Mouse (Mus musculus) olfactory bulb, adult 2 months (tissue): ENCODE results near the gene Hoxc10. TPM values are rescaled to one million over a fixed set of nuclear protein-coding genes. Genes with fewer than 3 reads are reported as not detected.
A peak's percentile ranks its signal among the peaks of the same experiment; 100 is the strongest.

Experiments used
- H3K27ac ChIP-seq: fragments of 200-500 bp; 2 replicates; pipeline ENCODE4 v1.5.1; 2012; ENCODE audit warnings: low read depth, low read length; ENCODE audit not compliant: insufficient read depth
- H3K4me1 ChIP-seq: fragments of 200-500 bp; 2 replicates; pipeline ENCODE4 v1.6.1; 2012; ENCODE audit warnings: low read length; ENCODE audit not compliant: control insufficient read depth, insufficient read depth
- H3K4me3 ChIP-seq: fragments of 200-500 bp; 2 replicates; pipeline ENCODE4 v1.5.1; 2012; ENCODE audit warnings: mild to moderate bottlenecking, low read depth, low read length, moderate library complexity; ENCODE audit not compliant: insufficient read depth
- CTCF ChIP-seq: fragments of 200-500 bp; IDR thresholded peaks from 2 replicates; pipeline ENCODE4 v1.5.1; 2012; ENCODE audit warnings: low read depth, mild to moderate bottlenecking, low read length, moderate library complexity; ENCODE audit not compliant: insufficient read depth
- POLR2A ChIP-seq: fragments of 200-500 bp; IDR thresholded peaks from 2 replicates; pipeline ENCODE4 v1.6.1; 2012; ENCODE audit warnings: mild to moderate bottlenecking, low read depth, low read length, moderate library complexity; ENCODE audit not compliant: insufficient read depth
- WGBS: fragments of 180-500 bp; shearing (Covaris S2); methylation state at CpG from one replicate; pipeline ENCODE4 v1.1.7; 2018; 5-methylcytosine and 5-hydroxymethylcytosine counted together
- polyA plus RNA-seq: library from polyadenylated mRNA; stranded (reverse); fragments of >200 nt; gene quantifications from 2 replicates; pipeline ENCODE4 v1.2.4, GENCODE M21; 2012; ENCODE audit warnings: low replicate concordance; ENCODE audit not compliant: missing spikeins, insufficient read depth, insufficient read length

Hoxc10 gene
- polyA plus RNA-seq, 1 experiment = not detected

DNA sequence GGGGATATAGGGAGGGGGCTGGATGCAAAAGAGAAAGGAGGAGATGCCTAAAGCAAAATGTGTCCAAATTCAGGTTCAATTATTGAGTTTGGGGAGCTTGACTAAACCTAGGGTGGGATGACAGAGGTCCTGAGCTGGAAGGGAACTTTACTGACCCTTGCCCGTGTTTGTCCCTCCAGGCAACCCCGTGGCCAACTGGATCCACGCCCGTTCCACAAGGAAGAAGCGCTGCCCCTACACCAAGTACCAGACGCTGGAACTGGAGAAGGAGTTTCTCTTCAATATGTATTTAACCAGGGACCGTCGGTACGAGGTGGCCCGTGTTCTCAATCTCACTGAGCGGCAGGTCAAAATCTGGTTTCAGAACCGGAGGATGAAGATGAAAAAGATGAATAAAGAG lies 17.1 kb downstream of the Hoxc10 start:
- H3K27ac ChIP-seq = no peak overlapping the region

GRCm38 (mm10) chr15:102984521-102984920 lies 17.9 kb downstream of the Hoxc10 start:
- Histone ChIP-seq H3K27ac (no peak overlapping the region), H3K4me3 (no peak overlapping the region), H3K4me1 (peaks cover 6% of the 10 kb centered on the region; the same call in 1 of the 2 replicates)
- TF ChIP-seq CTCF (no peak), POLR2A (no peak)
- 4% methylated on average over 10 of the region's 10 CpGs for WGBS

More for the DNA sequence above, 17.1 kb downstream of the Hoxc10 start:
- Histone ChIP-seq H3K4me3 (no peak overlapping the region), H3K4me1 (peaks cover 6% of the 10 kb centered on the region; the same call in 1 of the 2 replicates)
- 4% methylated on average over 12 of the region's 12 CpGs for WGBS
- no peak for TF ChIP-seq POLR2A

DNA sequence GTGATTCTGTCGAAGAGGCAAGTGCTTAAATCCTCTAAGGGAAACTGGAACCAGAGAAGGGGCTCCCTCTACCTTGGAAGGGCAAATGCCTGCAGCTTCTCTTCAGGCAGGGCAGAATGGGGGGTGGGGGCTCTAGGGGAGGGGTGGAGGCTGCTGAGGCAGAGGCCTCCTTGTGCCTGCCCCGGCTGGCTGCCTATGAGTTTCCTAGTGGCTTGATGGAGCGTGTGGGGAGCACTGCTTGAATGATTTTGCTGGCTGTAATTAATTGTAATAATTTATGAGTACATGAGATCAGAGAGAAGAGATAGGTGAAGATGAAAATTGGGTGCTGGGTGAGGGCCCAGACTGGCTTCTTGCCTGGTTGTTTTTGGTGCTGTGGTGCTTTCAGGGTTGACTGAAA lies 18.3 kb downstream of the Hoxc10 start:
- Histone ChIP-seq H3K4me3 (no peak overlapping the region), H3K27ac (no peak overlapping the region), H3K4me1 (peaks cover 6% of the 10 kb centered on the region; the same call in 1 of the 2 replicates)
- no peak for TF ChIP-seq POLR2A
- TF ChIP-seq CTCF = no peak
- WGBS = 5% methylated on average over 3 of the region's 3 CpGs

GRCm38 (mm10) chr15:102987124-102987833 lies 20.7 kb downstream of the Hoxc10 start:
- Histone ChIP-seq H3K4me3 (no peak overlapping the region), H3K27ac (no peak overlapping the region), H3K4me1 (0 out of 2 replicates have a peak, but pooled peaks cover 2% of the 10 kb centered on the region)
- TF ChIP-seq CTCF (peak; percentile 81), POLR2A (no peak)
- WGBS = 4% methylated on average over 21 of the region's 21 CpGs

DNA sequence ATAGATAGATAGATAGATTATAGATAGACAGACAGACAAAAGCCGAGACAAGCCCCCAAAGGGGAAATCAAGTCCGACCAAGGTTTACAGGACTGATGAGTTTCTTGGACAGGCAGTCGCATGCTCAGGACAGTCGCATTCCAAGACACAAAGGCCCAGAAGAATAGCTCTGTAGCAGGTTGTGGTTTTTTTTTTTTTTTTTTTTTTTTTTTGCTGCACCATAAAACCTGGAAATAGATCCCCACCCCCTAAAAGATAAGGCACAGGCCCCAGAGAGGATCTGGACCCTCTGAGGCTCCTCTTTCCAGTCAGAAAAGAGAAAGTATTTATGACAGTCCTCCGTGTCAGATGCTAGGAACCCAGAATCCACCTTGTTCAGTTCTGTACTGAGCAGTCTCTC lies 21.5 kb downstream of the Hoxc10 start:
- Histone ChIP-seq H3K4me3 (no peak overlapping the region), H3K27ac (no peak overlapping the region), H3K4me1 (0 out of 2 replicates have a peak, but pooled peaks cover 2% of the 10 kb centered on the region)
- TF ChIP-seq POLR2A (no peak), CTCF (no peak)
- WGBS = 25% methylated on average over 5 of the region's 5 CpGs

GRCm38 (mm10) chr15:102990461-102991397 lies 24.1 kb downstream of the Hoxc10 start, which contains the start of gene Hoxc8:
Hoxc8 (plus strand) TSS chr15:102990607.
- no peak within 1 kb of the TSS for H3K27ac ChIP-seq
- TF ChIP-seq POLR2A (no peak), CTCF (no peak)
- H3K4me3 ChIP-seq = no peak within 1 kb of the TSS
- WGBS = 2% methylated on average over 69 of the region's 69 CpGs
- H3K4me1 ChIP-seq = 0 out of 2 replicates have a peak, but pooled peaks cover 2% of the 10 kb centered on the region

GRCm38 (mm10) chr15:102991782-102992181 lies 25.2 kb downstream of the Hoxc10 start:
- WGBS = 6% methylated on average over 7 of the region's 7 CpGs
- Histone ChIP-seq H3K27ac (no peak overlapping the region), H3K4me1 (0 out of 2 replicates have a peak, but pooled peaks cover 2% of the 10 kb centered on the region), H3K4me3 (no peak overlapping the region)
- TF ChIP-seq POLR2A (no peak), CTCF (no peak)

DNA sequence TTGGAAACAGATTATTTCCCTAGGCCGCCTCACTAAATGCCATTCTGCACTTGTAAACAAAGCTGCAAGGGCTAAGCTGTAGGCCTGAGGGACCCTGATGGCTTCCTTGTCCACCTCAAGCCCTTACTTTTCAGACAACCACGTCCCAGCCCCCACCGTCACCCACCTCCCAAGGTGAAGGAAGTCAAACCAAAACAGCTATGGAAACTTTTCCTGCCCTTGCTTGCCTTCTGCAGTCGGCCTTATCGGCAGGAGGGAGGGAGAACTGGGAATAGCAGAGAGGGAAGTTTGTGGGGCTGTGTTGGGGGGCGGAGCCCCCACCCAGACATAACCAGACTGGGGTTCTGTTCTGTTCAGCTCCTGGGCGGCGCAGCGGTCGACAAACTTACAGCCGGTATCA lies 25.6 kb downstream of the Hoxc10 start:
- WGBS = 2% methylated on average over 11 of the region's 11 CpGs
- no peak overlapping the region for H3K4me3 ChIP-seq
- 0 out of 2 replicates have a peak, but pooled peaks cover 2% of the 10 kb centered on the region for H3K4me1 ChIP-seq
- no peak for TF ChIP-seq CTCF
- TF ChIP-seq POLR2A = no peak
- H3K27ac ChIP-seq = no peak overlapping the region

DNA sequence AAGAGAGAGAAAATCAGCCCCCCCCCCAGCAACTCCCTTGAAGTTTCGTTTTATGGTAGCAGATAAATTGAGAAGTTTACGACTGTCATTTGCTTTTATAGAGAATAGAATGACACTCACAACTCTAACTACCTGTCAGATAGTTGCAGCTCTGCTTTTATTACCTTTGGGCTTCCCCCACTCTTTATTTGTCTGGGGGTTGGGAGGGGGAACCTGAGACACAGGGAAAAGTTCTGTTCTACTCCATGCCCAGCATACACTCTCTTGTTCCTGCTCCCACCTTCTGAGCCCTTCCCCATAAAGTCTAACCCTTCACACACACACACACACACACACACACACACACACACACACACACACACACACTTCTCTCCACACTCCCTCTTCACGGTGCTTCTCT lies 26.3 kb downstream of the Hoxc10 start:
- Histone ChIP-seq H3K4me3 (no peak overlapping the region), H3K27ac (no peak overlapping the region), H3K4me1 (0 out of 2 replicates have a peak, but pooled peaks cover 2% of the 10 kb centered on the region)
- WGBS = 1% methylated on average over 3 of the region's 3 CpGs
- TF ChIP-seq POLR2A (no peak), CTCF (no peak)
